Mouse (Mus musculus) limb, embryonic 14.5 days (tissue): ENCODE data around the gene Etv2. TPM values are rescaled to one million over a fixed set of nuclear protein-coding genes. Genes with fewer than 3 reads are reported as not detected.
A peak's percentile ranks its signal among the peaks of the same experiment; 100 is the strongest.

Experiments
- ATAC-seq: fragments of 200-750 bp; cut with Nextera tagmentation; 2 replicates; pipeline ENCODE4 v1.8.0; 2017; ENCODE audit warnings: low read depth, moderate number of reproducible peaks, moderate TSS enrichment; ENCODE audit not compliant: low FRiP score
- DNase-seq: peaks from one replicate; pipeline ENCODE4 v3.0.0-alpha.2; 2015; ENCODE audit warnings: low spot score
- H3K27ac ChIP-seq: fragments of 300-500 bp; sonication (generic); replicated peaks from 2 replicates; pipeline ENCODE4 v1.5.1; 2014; ENCODE audit warnings: low read depth, mild to moderate bottlenecking, low read length, moderate library complexity, mixed read lengths
- H3K27me3 ChIP-seq: fragments of 300-500 bp; sonication (generic); 2 replicates; pipeline ENCODE4 v1.6.1; 2014; ENCODE audit warnings: low read length, mixed read lengths; ENCODE audit not compliant: control insufficient read depth, insufficient read depth
- H3K36me3 ChIP-seq: fragments of 300-500 bp; sonication (generic); 2 replicates; pipeline ENCODE4 v1.6.1; 2014; ENCODE audit warnings: mild to moderate bottlenecking, low read length, moderate library complexity, mixed read lengths; ENCODE audit not compliant: control insufficient read depth, insufficient read depth
- H3K4me1 ChIP-seq: fragments of 300-500 bp; sonication (generic); 2 replicates; pipeline ENCODE4 v1.6.1; 2014; ENCODE audit warnings: antibody characterized with exemption, low read length, mixed read lengths; ENCODE audit not compliant: control insufficient read depth, insufficient read depth
- H3K4me2 ChIP-seq: fragments of 300-500 bp; sonication (generic); replicated peaks from 2 replicates; pipeline ENCODE4 v1.6.1; 2014; ENCODE audit warnings: low read depth, mild to moderate bottlenecking, low read length, moderate library complexity; ENCODE audit not compliant: severe bottlenecking
- H3K4me3 ChIP-seq: fragments of 300-500 bp; sonication (generic); replicated peaks from 2 replicates; pipeline ENCODE4 v1.5.1; 2014; ENCODE audit warnings: low read length
- H3K9ac ChIP-seq: fragments of 300-500 bp; sonication (generic); 2 replicates; pipeline ENCODE4 v1.6.1; 2014; ENCODE audit warnings: mild to moderate bottlenecking, low read depth, low read length, moderate library complexity; ENCODE audit not compliant: severe bottlenecking
- H3K9me3 ChIP-seq: fragments of 300-500 bp; sonication (generic); 2 replicates; pipeline ENCODE4 v1.6.1; 2016; ENCODE audit warnings: low read length; ENCODE audit not compliant: control insufficient read depth
- POLR2A ChIP-seq: fragments of 200-500 bp; IDR thresholded peaks from 2 replicates; pipeline ENCODE4 v1.8.0; 2012; ENCODE audit warnings: inconsistent platforms, mild to moderate bottlenecking, moderate library complexity, borderline replicate concordance; ENCODE audit not compliant: insufficient read depth, insufficient read length; ENCODE audit errors: extremely low read depth
- WGBS: fragments of 180-500 bp; shearing (Covaris S2); extraction: QIAGEN DNeasy Blood & Tissue Kit; methylation state at CpG from one replicate; pipeline ENCODE4 v1.1.7; 2014; 5-methylcytosine and 5-hydroxymethylcytosine counted together
- polyA plus RNA-seq, 2 experiments: library from polyadenylated mRNA; depleted of rRNA in 1 of 2; stranded (reverse) in 1 of 2; unstranded in 1 of 2; fragments of >200 nt; fragmentation: Nextera tagmentation in 1 of 2; extraction: Ambion mirVana in 1 of 2; gene quantifications; 2 replicates each; pipeline versions ENCODE4 v1.2.1 to v1.2.3; 2012 to 2014

The Etv2 gene
- polyA plus RNA-seq, 2 experiments: not detected

DNA sequence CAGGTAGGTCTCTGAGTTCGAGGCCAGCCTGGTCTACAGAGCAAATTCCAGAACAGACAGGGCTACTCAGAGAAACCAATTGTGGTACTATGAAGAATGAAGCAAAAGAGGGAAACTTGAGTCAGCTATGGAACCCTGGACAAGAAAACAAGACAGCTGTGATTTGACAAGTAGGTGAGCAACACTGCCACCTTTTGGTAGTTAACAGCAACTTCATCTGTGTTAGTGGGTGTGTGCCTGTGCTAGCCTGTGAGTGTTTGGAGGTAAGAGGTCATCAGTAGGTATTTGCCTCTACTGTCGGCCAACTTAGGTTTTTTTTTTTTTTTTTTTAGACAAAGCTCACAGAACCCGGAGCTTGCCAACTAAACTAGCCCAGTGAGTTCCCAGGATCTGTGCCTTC, 33.6 kb upstream of the Etv2 start:
- Histone ChIP-seq H3K4me1 (no peaks in the 10 kb centered on the region), H3K9ac (no peak overlapping the region), H3K27me3 (no peaks in the 10 kb centered on the region), H3K36me3 (no peaks in the 10 kb centered on the region), H3K4me3 (no peak overlapping the region), H3K4me2 (no peak overlapping the region), H3K9me3 (no peaks in the 10 kb centered on the region), H3K27ac (no peak overlapping the region)
- 46% methylated on average over 3 of the region's 3 CpGs for WGBS
- ATAC-seq: no peak
- no peak for TF ChIP-seq POLR2A
- no peak for DNase-seq

DNA sequence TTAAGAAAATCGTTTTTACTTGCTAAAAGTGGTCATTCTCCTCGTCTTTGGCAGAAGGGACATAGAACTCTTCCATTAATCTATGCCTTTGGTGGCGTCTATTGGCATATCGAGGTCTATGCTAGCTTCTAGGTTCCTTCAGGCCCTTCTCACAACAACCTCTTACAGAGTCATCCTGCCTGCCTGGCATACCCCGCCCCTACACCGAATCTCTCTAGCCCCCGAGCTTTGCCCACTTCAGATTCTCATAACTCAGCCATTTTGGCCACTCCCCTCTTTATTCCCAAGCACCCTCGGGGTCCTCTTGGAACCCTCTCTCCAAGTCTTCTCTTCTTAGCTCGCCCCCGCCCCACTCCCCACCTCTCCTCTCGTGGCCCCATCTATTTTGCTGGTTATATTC, 29.7 kb upstream of the Etv2 start:
- Histone ChIP-seq H3K36me3 (peaks cover 15% of the 10 kb centered on the region), H3K4me3 (peak overlapping the region; percentile 63), H3K9me3 (no peaks in the 10 kb centered on the region), H3K9ac (peak overlapping the region; percentile 67), H3K27ac (no peak overlapping the region; the same call in 1 of the 2 replicates), H3K4me1 (no peaks in the 10 kb centered on the region), H3K4me2 (peak overlapping the region; percentile 89), H3K27me3 (no peaks in the 10 kb centered on the region)
- no peak for TF ChIP-seq POLR2A
- ATAC-seq (no peak), DNase-seq (no peak)
- WGBS: 5% methylated on average over 11 of the region's 11 CpGs

DNA sequence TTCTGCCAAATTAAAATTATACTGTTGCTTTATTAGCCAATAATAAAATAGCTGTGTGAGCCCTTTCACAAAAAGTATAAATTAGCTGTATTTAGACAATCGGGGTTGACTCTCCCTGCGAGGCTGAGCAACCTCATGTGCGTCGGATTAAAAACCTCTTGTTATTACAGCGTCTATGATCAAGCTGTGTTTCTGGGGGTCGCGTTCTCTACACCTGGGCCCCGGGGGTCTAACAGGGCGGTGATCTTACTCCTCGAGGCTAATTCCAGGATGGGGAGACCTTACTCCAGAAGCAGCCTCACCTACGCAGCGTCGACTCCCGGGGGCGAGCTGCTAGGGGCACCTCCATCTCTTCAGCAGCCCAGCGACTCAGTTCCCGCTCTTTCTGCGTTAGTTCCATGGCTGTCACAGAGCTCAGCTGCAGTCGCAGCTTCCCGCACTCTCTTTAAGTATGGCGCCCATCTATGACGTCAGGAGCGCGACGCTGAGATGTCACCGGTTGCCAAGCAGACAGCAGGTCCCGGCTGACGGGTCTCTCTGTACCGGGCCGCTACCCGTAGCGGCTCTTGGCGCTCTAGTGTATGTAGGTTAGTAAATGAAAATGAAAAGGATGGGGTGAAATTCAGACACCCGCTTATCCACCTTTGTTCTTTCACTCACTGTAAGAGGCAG, 29.0 kb upstream of the Etv2 start, which contains the start of gene Haus5:
Gene Haus5 (minus strand): TSS at position 466 of the 672 bp plus-strand sequence.
- peak; percentile 88 for DNase-seq
- 1% methylated on average over 34 of the region's 34 CpGs for WGBS
- Histone ChIP-seq H3K4me3 (peak within 1 kb of the TSS; percentile 63), H3K4me1 (no peaks in the 10 kb centered on the region), H3K36me3 (peaks cover 16% of the 10 kb centered on the region), H3K9ac (peak within 1 kb of the TSS; percentile 67), H3K9me3 (no peaks in the 10 kb centered on the region), H3K27ac (peak within 1 kb of the TSS; percentile 10; the same call in 1 of the 2 replicates), H3K27me3 (no peaks in the 10 kb centered on the region), H3K4me2 (peak within 1 kb of the TSS; percentile 89)
- peak; percentile 34; the same call in 1 of the 2 replicates for TF ChIP-seq POLR2A
- peak; percentile 97 for ATAC-seq

DNA sequence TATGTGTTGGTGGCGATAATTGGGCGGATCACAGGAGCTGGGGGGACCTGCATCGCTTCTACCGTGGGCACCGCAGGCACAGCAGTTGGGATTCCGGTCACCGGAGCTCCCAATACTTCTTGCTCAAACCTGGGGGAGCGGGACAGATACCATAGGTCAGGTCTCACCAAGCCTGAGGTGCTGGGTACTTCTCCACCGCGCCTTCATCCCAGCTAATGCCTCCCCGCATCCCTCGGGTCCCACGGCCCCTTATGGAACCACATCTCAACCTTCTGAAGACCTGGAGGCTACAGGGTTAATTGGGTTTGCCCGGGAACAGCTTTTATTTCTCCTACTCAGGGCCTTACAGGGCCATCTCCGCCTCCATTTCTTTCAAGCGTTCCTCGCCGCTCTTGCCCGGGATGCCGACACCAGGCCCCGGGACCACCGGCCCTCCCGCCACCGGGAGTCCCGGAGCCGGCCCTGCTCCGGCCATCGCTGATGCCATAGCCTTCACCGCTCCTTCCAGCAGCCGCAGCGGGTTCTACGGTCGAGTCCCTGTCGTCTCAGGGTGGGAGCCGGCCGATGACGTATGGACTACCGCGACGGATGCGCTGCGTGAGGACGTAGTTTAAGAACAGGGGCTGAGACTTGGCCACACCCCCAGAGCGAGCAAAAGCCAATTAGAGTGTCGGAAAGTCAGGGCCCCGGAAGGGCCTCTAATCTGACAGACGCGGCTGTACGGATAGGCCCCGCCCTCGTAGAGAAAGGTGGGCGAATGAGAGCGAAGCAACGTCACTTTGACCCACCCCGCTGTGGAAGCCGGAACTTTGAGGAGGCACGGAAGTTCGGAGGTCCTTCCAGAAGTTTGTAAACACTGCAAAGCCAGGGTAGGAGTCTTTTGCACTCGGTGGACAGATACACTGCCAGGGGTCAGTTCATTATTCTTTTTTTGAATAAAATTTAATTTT, 14.2 kb upstream of the Etv2 start, which contains the start of gene Rbm42:
Gene Rbm42 (minus strand): TSS at position 727 of the 950 bp plus-strand sequence.
- DNase-seq (peak; percentile 99), ATAC-seq (peak; percentile 99)
- peaks cover 8% of the 10 kb centered on the region; the same call in 1 of the 2 replicates for H3K4me1 ChIP-seq
- H3K9me3 ChIP-seq: no peaks in the 10 kb centered on the region
- H3K36me3 ChIP-seq: peaks cover 45% of the 10 kb centered on the region
- no peaks in the 10 kb centered on the region for H3K27me3 ChIP-seq
- WGBS: 2% methylated on average over 59 of the region's 59 CpGs
- TF ChIP-seq POLR2A: peak; percentile 51; the same call in 1 of the 2 replicates
- H3K4me3 ChIP-seq: peak within 1 kb of the TSS; percentile 88
- H3K9ac ChIP-seq: peak within 1 kb of the TSS; percentile 91
- peak within 1 kb of the TSS; percentile 92 for H3K4me2 ChIP-seq
- peak within 1 kb of the TSS; percentile 15; the same call in 1 of the 2 replicates for H3K27ac ChIP-seq

DNA sequence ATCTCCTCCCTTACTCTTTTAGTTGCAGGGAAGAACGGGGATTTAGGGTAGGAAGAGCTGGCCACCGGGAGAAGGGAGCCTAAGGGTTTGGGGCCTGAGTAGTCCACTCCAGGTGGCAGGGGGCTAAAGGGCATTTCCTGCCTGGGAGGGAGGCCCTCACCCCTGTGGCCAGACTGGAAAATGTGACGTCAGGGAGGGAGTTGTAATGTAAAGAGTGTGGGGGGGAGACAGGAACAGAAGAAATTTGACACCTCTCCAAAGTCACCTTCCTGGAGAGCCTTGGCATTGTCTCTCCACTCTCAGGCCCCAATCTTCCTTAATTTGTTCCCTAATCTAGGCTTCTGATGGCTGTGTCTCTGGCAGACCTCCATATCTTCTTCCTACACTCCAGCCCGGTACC, 3.4 kb upstream of the Etv2 start:
- 17% methylated on average over 4 of the region's 4 CpGs for WGBS
- Histone ChIP-seq H3K27ac (no peak overlapping the region), H3K27me3 (peaks cover 25% of the 10 kb centered on the region), H3K4me1 (no peaks in the 10 kb centered on the region), H3K4me2 (no peak overlapping the region), H3K9me3 (no peaks in the 10 kb centered on the region), H3K4me3 (no peak overlapping the region), H3K9ac (no peak overlapping the region), H3K36me3 (peaks cover 40% of the 10 kb centered on the region)
- no peak for TF ChIP-seq POLR2A
- ATAC-seq: no peak
- no peak for DNase-seq
